ENCODE assay signal across 14 mouse cellular contexts in the genomic region with DNA sequence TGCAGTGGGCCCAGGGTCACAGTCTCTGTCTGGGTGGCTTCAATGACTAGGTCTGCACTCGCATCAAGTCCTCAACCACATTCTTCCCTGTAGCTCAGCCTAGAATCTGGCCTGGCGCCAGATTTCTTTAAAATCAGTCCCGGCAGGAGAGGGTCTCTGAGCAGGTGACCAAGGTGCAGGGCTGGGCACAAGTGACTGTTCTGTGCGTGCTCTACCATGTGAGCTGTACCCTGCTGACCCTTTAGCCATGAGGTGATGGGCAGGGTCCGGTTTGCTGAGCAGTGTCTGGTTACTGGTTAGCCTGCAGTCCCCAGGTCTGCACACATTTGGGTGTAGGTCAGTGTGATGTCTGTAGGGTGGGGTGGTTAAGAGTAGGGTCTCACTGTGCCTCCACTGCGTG.
A peak's percentile ranks its signal among the peaks of the same experiment; 100 is the strongest.
DNase-seq lines count a peak whose midpoint lies in the region; ATAC-seq and TF ChIP-seq lines count a peak whose summit lies in the region.
"Had no signal": no experiment of that assay in that cellular context is flagged by ENCODE, and none has a peak within 500 bp of the region (broad histone marks: within the 10 kb centered on the region; RNA-seq: fewer than 3 reads in every experiment).

No protein-coding gene starts in this region.

- no peak for TF ChIP-seq CTCF in stomach, postnatal 0 days (IDR thresholded peaks at IDR 0.05; ENCODE audit: low read depth)

- H3K4me1 ChIP-seq in liver, embryonic 13.5 days (replicated peaks) = no peaks in the 10 kb centered on the region
- H3K4me1 ChIP-seq in stomach, postnatal 0 days (replicated peaks; ENCODE audit: control insufficient read depth, insufficient read depth) = no peaks in the 10 kb centered on the region
- H3K4me1 ChIP-seq: hindbrain, embryonic 12.5 days; intestine, embryonic 15.5 days had no signal

- ATAC-seq in liver, embryonic 13.5 days (ENCODE audit: low read depth) = peak; percentile 58
- peak; percentile 33; the same call in 1 of the 2 replicates for ATAC-seq in stomach, postnatal 0 days (ENCODE audit: low FRiP score, low TSS enrichment)
- ATAC-seq in inflammation-experienced regulatory T-cells, adult 6 months = no peak
- ATAC-seq: intestine, embryonic 15.5 days had no signal

- H3K36me3 ChIP-seq in liver, embryonic 13.5 days = no peaks in the 10 kb centered on the region
- no peaks in the 10 kb centered on the region for H3K36me3 ChIP-seq in stomach, postnatal 0 days (ENCODE audit: control insufficient read depth, insufficient read depth, low read length)
- H3K36me3 ChIP-seq: forebrain, embryonic 10.5 days; hindbrain, embryonic 12.5 days; intestine, embryonic 15.5 days; limb, embryonic 13.5 days had no signal

- no peak overlapping the region for H3K9ac ChIP-seq in liver, embryonic 13.5 days
- H3K9ac ChIP-seq in stomach, postnatal 0 days (ENCODE audit: low read length) = no peak overlapping the region
- H3K9ac ChIP-seq: hindbrain, embryonic 12.5 days; intestine, embryonic 15.5 days; limb, embryonic 13.5 days had no signal

- H3K27ac ChIP-seq in liver, embryonic 13.5 days = no peak overlapping the region
- no peak overlapping the region for H3K27ac ChIP-seq in stomach, postnatal 0 days (replicated peaks)
- H3K27ac ChIP-seq: forebrain, embryonic 10.5 days; hindbrain, embryonic 12.5 days; intestine, embryonic 15.5 days; limb, embryonic 13.5 days had no signal

- no peak overlapping the region for H3K4me2 ChIP-seq in liver, embryonic 13.5 days
- no peak overlapping the region for H3K4me2 ChIP-seq in stomach, postnatal 0 days (replicated peaks; ENCODE audit: low read depth)
- H3K4me2 ChIP-seq: hindbrain, embryonic 12.5 days; intestine, embryonic 15.5 days; limb, embryonic 13.5 days had no signal

- no peak overlapping the region for H3K4me3 ChIP-seq in liver, embryonic 13.5 days (replicated peaks)
- H3K4me3 ChIP-seq in stomach, postnatal 0 days (ENCODE audit: low read depth, low read length) = no peak overlapping the region
- H3K4me3 ChIP-seq: forebrain, embryonic 10.5 days; hindbrain, embryonic 12.5 days; intestine, embryonic 15.5 days; limb, embryonic 13.5 days had no signal

- no peak for DNase-seq in liver, embryonic 13.5 days
- no peak for DNase-seq in liver
- peak; percentile 35 for DNase-seq in kidney, adult 9 months
- DNase-seq in kidney, postnatal 10 days = peak; percentile 56
- DNase-seq in stomach, postnatal 0 days (ENCODE audit: low spot score) = no peak
- DNase-seq in frontal cortex, postnatal 14 days (ENCODE audit: low spot score in 2 of 2) = no peak
- DNase-seq: cerebellum, adult 8-10 months; layer of hippocampus, adult 9-11 months; right cerebral cortex, adult 18-20 months had no signal

- H3K27me3 ChIP-seq in liver, embryonic 13.5 days = no peaks in the 10 kb centered on the region
- H3K27me3 ChIP-seq in stomach, postnatal 0 days (ENCODE audit: control insufficient read depth, insufficient read depth, low read length) = no peaks in the 10 kb centered on the region
- H3K27me3 ChIP-seq: intestine, embryonic 15.5 days; limb, embryonic 13.5 days had no signal

- 71% methylated on average over 6 of the region's 6 CpGs for WGBS in liver, embryonic 13.5 days (ENCODE audit: insufficient replicate concordance)
- 64% methylated on average over 6 of the region's 6 CpGs for WGBS in stomach, postnatal 0 days

- H3K9me3 ChIP-seq in liver, embryonic 13.5 days (replicated peaks) = no peaks in the 10 kb centered on the region
- no peaks in the 10 kb centered on the region for H3K9me3 ChIP-seq in stomach, postnatal 0 days (ENCODE audit: control insufficient read depth, low read length)
- H3K9me3 ChIP-seq: hindbrain, embryonic 12.5 days; intestine, embryonic 15.5 days; limb, embryonic 13.5 days had no signal

- no peak for TF ChIP-seq EP300 in stomach, postnatal 0 days (optimal IDR thresholded peaks at IDR 0.05)

Comparison
In these comparisons a context has a peak if more than half of its experiments do, and no peak if none do; other contexts are left out.
1. DNase-seq: peak in kidney, adult 9 months (single experiment) and kidney, postnatal 10 days (single experiment); none in liver, embryonic 13.5 days (single experiment), liver (single experiment), stomach, postnatal 0 days (single experiment) and frontal cortex, postnatal 14 days (0 of 2).